Comparison of ENCODE assay signal across 15 mouse cellular contexts in genomic region chr5:149381948-149382347, GRCm38 (mm10). TPM values are rescaled to one million over a fixed set of nuclear protein-coding genes. Genes with fewer than 3 reads are reported as not detected.
DNase-seq lines count a peak whose midpoint lies in the region; ATAC-seq and TF ChIP-seq lines count a peak whose summit lies in the region.
"Had no signal": no experiment of that assay in that cellular context is flagged by ENCODE, and none has a peak within 500 bp of the region (broad histone marks: within the 10 kb centered on the region; RNA-seq: fewer than 3 reads in every experiment).

No protein-coding gene starts in this region.

- H3K4me3 ChIP-seq in forebrain, embryonic 10.5 days: no peak overlapping the region
- H3K4me3 ChIP-seq in forebrain, embryonic 12.5 days (replicated peaks): no peak overlapping the region
- no peak overlapping the region for H3K4me3 ChIP-seq in lung, embryonic 14.5 days (ENCODE audit: low read depth, low read length)
- H3K4me3 ChIP-seq in gastrocnemius, adult 2 months: no peak overlapping the region
- no peak overlapping the region for H3K4me3 ChIP-seq in stomach, embryonic 14.5 days (ENCODE audit: low read depth, low read length)
- H3K4me3 ChIP-seq: liver, embryonic 15.5 days had no signal

- H3K9me3 ChIP-seq in forebrain, embryonic 10.5 days: peaks cover 12% of the 10 kb centered on the region; the same call in 1 of the 2 replicates
- peaks cover 12% of the 10 kb centered on the region for H3K9me3 ChIP-seq in forebrain, embryonic 12.5 days
- H3K9me3 ChIP-seq in lung, embryonic 14.5 days (ENCODE audit: low read depth, low read length): no peaks in the 10 kb centered on the region
- H3K9me3 ChIP-seq in stomach, embryonic 14.5 days (ENCODE audit: control insufficient read depth, low read depth, low read length): no peaks in the 10 kb centered on the region
- H3K9me3 ChIP-seq: liver, embryonic 15.5 days had no signal

- intact Hi-C loops in gastrocnemius, adult 2 months (cut with DNase I): no loop called here

- peak overlapping the region; percentile 51; the same call in 1 of the 2 replicates for H3K27ac ChIP-seq in forebrain, embryonic 10.5 days
- no peak overlapping the region for H3K27ac ChIP-seq in forebrain, embryonic 12.5 days
- H3K27ac ChIP-seq in lung, embryonic 14.5 days (ENCODE audit: low read depth): peak overlapping the region; percentile 15; the same call in 1 of the 2 replicates
- peak overlapping the region; percentile 87 for H3K27ac ChIP-seq in gastrocnemius, adult 2 months
- peak overlapping the region; percentile 18; the same call in 1 of the 2 replicates for H3K27ac ChIP-seq in stomach, embryonic 14.5 days (ENCODE audit: low read length)
- H3K27ac ChIP-seq: liver, embryonic 15.5 days had no signal

- no peak overlapping the region for H3K9ac ChIP-seq in forebrain, embryonic 12.5 days
- H3K9ac ChIP-seq in lung, embryonic 14.5 days: no peak overlapping the region
- no peak overlapping the region for H3K9ac ChIP-seq in stomach, embryonic 14.5 days (replicated peaks; ENCODE audit: low read depth, low read length)
- H3K9ac ChIP-seq: liver, embryonic 15.5 days had no signal

- no peak for ATAC-seq in forebrain, embryonic 12.5 days (ENCODE audit: low FRiP score)
- no peak for ATAC-seq in lung, embryonic 14.5 days (ENCODE audit: insufficient read depth)
- ATAC-seq in stomach, embryonic 14.5 days (ENCODE audit: insufficient number of reproducible peaks, insufficient read depth, low FRiP score, low read depth): no peak

- 90% methylated on average over 4 of the region's 4 CpGs for WGBS in forebrain, embryonic 10.5 days
- 92% methylated on average over 4 of the region's 4 CpGs for WGBS in forebrain, embryonic 12.5 days
- WGBS in lung, embryonic 14.5 days: 56% methylated on average over 4 of the region's 4 CpGs
- 66% methylated on average over 4 of the region's 4 CpGs for WGBS in stomach, embryonic 14.5 days

- TF ChIP-seq CTCF in lung, embryonic 14.5 days (IDR thresholded peaks at IDR 0.05; ENCODE audit: low read depth): no peak
- TF ChIP-seq CTCF in gastrocnemius, adult 2 months (IDR thresholded peaks at IDR 0.05): no peak

- DNase-seq in forebrain, embryonic 10.5 days (ENCODE audit: extremely low spot score, low spot score): no peak
- DNase-seq in lung, embryonic 14.5 days: no peak
- no peak for DNase-seq in lung, postnatal 25 days (ENCODE audit: low spot score)
- DNase-seq in gastrocnemius, adult 2 months: peak; percentile 71
- no peak for DNase-seq in thymus, postnatal 25 days
- no peak for DNase-seq in left cerebral cortex, adult 8-10 months (ENCODE audit: low spot score in 2 of 2)
- DNase-seq: adrenal gland, adult 8-10 months; cerebellum, adult 8-10 months; embryo, embryonic 11 days; right cerebral cortex, postnatal 14 days had no signal

- peaks cover 51% of the 10 kb centered on the region for H3K4me1 ChIP-seq in forebrain, embryonic 10.5 days
- H3K4me1 ChIP-seq in forebrain, embryonic 12.5 days: peaks cover 42% of the 10 kb centered on the region
- H3K4me1 ChIP-seq in lung, embryonic 14.5 days (ENCODE audit: insufficient read depth): peaks cover 6% of the 10 kb centered on the region
- peaks cover 19% of the 10 kb centered on the region for H3K4me1 ChIP-seq in stomach, embryonic 14.5 days (ENCODE audit: control insufficient read depth, insufficient read depth, low read length)
- H3K4me1 ChIP-seq: liver, embryonic 15.5 days had no signal

- H3K36me3 ChIP-seq in forebrain, embryonic 10.5 days (replicated peaks): no peaks in the 10 kb centered on the region
- H3K36me3 ChIP-seq in forebrain, embryonic 12.5 days (replicated peaks): no peaks in the 10 kb centered on the region
- H3K36me3 ChIP-seq in lung, embryonic 14.5 days (ENCODE audit: insufficient read depth): no peaks in the 10 kb centered on the region
- no peaks in the 10 kb centered on the region for H3K36me3 ChIP-seq in stomach, embryonic 14.5 days (ENCODE audit: control insufficient read depth, insufficient read depth, low read length)
- H3K36me3 ChIP-seq: liver, embryonic 15.5 days had no signal

- peaks cover 6% of the 10 kb centered on the region; the same call in 1 of the 2 replicates for H3K27me3 ChIP-seq in forebrain, embryonic 10.5 days (ENCODE audit: poor library complexity, severe bottlenecking)
- peaks cover 6% of the 10 kb centered on the region; the same call in 1 of the 2 replicates for H3K27me3 ChIP-seq in forebrain, embryonic 12.5 days
- no peaks in the 10 kb centered on the region for H3K27me3 ChIP-seq in lung, embryonic 14.5 days (ENCODE audit: insufficient read depth, low read length)
- no peaks in the 10 kb centered on the region for H3K27me3 ChIP-seq in stomach, embryonic 14.5 days (ENCODE audit: control insufficient read depth, insufficient read depth, low read length)
- H3K27me3 ChIP-seq: liver, embryonic 15.5 days had no signal

- no peak overlapping the region for H3K4me2 ChIP-seq in forebrain, embryonic 12.5 days
- no peak overlapping the region for H3K4me2 ChIP-seq in lung, embryonic 14.5 days
- no peak overlapping the region for H3K4me2 ChIP-seq in stomach, embryonic 14.5 days (replicated peaks; ENCODE audit: low read depth, low read length)
- H3K4me2 ChIP-seq: liver, embryonic 15.5 days; midbrain, embryonic 11.5 days had no signal

RNA-seq across cellular contexts. Expression of gene Medag, which starts 29.6 kb away (rescaled TPM):
- polyA plus RNA-seq in forebrain, embryonic 10.5 days (2016; fragmentation: Nextera tagmentation; extraction: Ambion mirVana): 0.47 and 0.60 TPM in 2 replicates
- polyA plus RNA-seq in forebrain, embryonic 12.5 days (2016; fragmentation: Nextera tagmentation; extraction: Ambion mirVana): 1.2 and 1.3 TPM in 2 replicates
- 1.2 and 1.6 TPM in 2 replicates for polyA plus RNA-seq in lung, embryonic 14.5 days (2014; fragmentation: Nextera tagmentation; extraction: Ambion mirVana)
- 10 to 100 TPM; 12.6 to 15.1 TPM for total RNA-seq in gastrocnemius, adult 2 months (2021)
- polyA plus RNA-seq in stomach, embryonic 14.5 days (2014; fragmentation: Nextera tagmentation; extraction: Ambion mirVana): 2.2 and 3.6 TPM in 2 replicates
- 10 to 100 TPM; 12.1 to 17.6 (median 15.0) TPM for total RNA-seq in left cerebral cortex, adult 8-10 months (2022)

RNA-seq across cellular contexts. Expression of gene Tex26, which starts 57.5 kb away (rescaled TPM):
- 1.5 and 2.2 TPM in 2 replicates for polyA plus RNA-seq in forebrain, embryonic 10.5 days (2016; fragmentation: Nextera tagmentation; extraction: Ambion mirVana)
- 2.0 and 2.9 TPM in 2 replicates for polyA plus RNA-seq in forebrain, embryonic 12.5 days (2016; fragmentation: Nextera tagmentation; extraction: Ambion mirVana)
- polyA plus RNA-seq in lung, embryonic 14.5 days (2014; fragmentation: Nextera tagmentation; extraction: Ambion mirVana): 0.64 and 1.0 TPM in 2 replicates
- total RNA-seq in gastrocnemius, adult 2 months (2021): not detected
- 0.22 and 0.25 TPM in 2 replicates for polyA plus RNA-seq in stomach, embryonic 14.5 days (2014; fragmentation: Nextera tagmentation; extraction: Ambion mirVana)
- total RNA-seq in left cerebral cortex, adult 8-10 months (2022): 1 to 10 TPM in 1 of 4 experiments, under 1 TPM in 3; 0.32 to 1.6 (median 0.80) TPM
- total RNA-seq: adrenal gland, adult 8-10 months; layer of hippocampus, adult 18-20 months had no signal
- polyA plus RNA-seq: liver, embryonic 15.5 days had no signal
